Mouse (Mus musculus): ENCODE results near the gene Rbfox3.

Gene Rbfox3

DNA sequence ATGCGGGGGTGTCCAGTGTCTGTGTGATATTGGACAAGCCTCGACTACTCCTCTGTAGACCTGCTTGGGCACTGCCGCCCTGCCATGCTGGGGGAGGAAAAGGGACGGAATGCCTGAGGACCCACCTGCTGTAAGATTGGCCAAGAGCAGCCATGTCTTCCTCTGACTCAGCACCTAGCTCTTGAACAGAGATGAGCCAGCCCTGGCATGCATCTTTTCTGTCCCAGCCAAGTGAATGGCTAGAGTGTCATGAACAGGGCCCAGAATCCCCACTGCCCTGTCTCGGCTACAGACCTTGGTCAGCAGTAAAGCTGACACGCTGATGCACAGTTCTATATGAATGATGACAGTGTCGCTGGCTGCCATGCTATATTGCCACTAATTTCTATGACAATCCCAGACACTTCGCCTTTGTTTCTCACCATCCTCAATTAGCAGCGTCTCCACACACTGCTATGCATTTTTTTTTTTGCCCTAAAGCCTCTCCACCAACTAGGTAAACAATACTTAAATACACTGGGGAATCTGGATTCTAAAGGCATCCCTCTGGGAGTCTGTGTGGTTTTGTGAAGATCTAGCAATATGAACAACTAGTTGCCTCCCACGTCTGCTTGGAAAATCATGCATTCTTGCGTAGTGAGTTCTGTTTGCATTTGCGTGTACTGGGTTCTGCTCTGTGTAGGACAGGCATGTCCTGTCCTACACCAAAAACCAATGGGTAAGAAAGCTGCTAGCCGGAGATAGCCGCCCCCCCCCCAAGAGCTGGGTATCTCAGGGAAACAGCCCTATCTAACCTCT, 257.7 kb downstream of the Rbfox3 start:
- no peak for DNase-seq

DNA sequence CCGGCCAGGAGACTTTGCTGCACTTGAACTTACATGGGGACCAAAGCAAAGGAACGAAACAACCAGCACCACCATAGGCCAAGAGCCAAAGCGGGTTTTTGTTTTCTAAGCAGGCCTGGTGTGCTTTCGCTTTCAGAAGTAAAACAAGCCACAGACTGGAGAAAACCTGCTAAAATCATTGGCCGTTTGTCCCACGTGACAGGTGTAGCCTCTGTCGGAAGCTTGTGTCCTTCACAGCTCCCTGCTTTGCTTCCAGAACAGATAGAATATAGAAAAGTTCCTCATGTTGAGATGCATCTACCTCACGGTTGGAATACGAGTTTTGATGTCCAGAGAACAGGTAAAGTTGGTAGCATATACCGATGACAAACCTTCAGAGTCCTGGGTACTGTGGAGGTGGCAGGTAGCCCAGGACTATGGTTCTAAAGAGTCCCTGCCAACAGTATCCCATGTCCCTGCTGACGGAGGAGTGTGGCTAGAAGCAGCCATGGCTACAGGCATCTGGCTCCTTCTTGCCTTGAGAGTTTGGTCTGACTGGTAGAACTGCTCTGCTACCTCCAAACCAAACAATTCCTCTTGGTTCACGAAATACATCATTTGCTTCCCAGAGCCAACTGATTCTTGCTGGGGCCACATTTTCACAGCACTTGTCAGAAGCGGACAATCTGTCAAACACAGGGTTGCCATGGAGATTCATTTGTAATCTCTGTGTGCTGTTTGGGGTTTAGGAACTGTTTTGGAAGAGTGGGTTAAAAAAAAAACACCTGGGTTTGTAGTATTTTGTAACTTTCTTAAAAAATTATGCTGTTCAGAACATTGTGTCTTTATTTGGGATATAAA, 258.8 kb downstream of the Rbfox3 start:
- no peak for DNase-seq

GRCm38 (mm10) chr11:118648369-118648768, 263.0 kb downstream of the Rbfox3 start:
- peak; percentile 26 for DNase-seq

DNA sequence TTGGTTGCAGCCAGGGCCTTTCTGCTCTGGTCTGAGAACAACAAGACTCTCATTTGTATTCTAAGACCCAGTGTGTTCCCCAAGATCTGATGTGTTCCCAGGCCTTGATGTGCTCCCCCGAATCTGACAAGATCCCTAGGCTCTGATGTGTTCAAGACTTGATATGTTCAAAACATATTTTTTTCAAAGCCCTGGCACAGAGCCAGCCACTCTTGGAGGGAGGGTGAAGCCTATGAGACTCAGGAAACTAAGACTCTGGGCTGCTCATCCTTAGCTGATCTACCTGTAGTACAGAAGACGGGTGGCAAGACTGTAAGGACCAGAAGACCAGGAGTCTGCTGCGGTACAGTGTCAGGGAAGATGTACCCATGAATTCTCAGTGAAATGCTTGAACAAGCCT, 264.5 kb downstream of the Rbfox3 start:
- peak; percentile 40 for DNase-seq

DNA sequence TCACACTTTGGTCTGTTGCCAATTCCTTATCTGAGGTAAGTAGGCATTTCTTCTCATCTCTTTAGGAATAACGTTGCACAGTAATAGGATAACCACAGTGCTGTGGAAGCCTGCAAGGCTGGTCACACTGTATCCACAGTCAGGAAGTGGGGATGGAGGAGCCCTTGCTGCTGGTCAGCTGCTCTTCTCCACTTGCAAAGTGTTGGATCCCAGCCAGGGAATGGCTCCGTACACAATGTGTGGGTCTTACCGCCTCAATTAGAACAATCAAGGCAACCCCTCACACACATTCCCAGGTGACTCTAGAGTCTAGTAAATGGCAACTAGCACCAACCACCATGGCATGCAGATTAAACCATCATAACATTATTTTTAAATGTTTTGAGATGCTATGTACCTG, 266.2 kb downstream of the Rbfox3 start:
- DNase-seq, result no peak

- no peak for DNase-seq
These were observed 270.7 kb downstream of the Rbfox3 start for GRCm38 (mm10) chr11:118640706-118641105.

DNA sequence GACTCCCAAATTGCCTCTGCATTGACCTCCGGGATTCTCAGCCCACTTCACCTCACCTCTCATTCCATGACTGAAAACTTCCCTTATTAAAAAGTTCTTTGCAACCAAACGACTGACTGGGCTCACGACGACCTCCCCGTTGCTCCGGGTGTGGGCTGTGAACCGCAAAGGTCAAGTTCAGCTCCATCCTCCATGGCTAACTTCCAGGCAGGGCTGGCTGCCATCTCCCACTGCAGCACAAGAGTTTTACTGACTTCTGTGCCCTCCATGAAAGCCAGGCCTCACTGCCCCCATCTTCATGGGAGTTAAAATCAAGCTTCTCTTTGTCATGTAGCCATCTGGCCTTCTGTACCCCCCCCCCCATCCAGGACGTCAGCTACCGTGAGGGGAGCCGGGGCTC, 273.7 kb downstream of the Rbfox3 start:
- no peak for DNase-seq

GRCm38 (mm10) chr11:118634647-118635046, 276.8 kb downstream of the Rbfox3 start:
- DNase-seq, result no peak

- no peak for DNase-seq
These were observed 281.7 kb downstream of the Rbfox3 start for GRCm38 (mm10) chr11:118629718-118630117.

DNA sequence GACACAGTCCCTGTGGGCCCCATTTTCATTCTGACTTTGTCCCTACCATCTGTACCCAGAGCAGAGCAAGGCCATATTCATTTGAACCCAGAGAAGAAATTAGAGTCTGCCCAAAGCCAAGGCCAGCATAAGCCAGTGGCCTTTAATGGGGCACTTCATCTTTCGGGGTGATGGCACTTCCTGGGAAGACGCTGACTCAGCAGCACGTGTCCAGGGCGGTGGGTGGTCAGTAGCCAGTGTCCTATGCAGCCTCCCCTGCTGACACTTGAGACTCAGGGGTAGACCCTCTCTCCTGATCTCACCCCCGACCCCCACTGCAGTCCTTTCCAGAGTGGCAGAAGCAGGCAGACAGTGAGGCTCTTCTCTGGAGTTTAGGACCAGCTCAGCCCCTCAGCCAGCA, 283.9 kb downstream of the Rbfox3 start:
- no peak for DNase-seq

- DNase-seq, result no peak
These were observed 290.5 kb downstream of the Rbfox3 start for GRCm38 (mm10) chr11:118620869-118621268.

- no peak for DNase-seq
These were observed 297.3 kb downstream of the Rbfox3 start for GRCm38 (mm10) chr11:118614126-118614525.

DNA sequence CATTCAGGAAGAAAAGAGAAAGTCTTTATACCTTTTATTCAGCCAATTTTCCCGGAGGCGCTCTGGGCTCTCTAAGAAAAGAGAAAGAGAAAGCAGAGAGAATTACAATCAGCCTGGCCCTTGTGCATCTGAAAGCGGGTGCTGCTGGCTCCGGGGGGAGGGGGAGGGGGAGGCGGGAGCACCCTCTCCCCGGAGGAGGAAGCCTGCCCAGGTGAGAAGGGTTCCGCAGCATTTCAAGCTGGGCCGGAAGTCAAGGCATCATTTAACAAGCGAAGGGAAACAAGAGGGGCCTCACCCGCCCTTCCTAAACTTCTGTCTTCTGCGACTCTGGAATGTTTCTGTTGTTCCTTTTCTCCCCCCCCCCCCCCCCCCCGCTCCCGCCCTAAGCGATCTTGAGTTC, 301.3 kb downstream of the Rbfox3 start:
- no peak for DNase-seq

GRCm38 (mm10) chr11:118609236-118610000, 302.0 kb downstream of the Rbfox3 start:
- no peak for DNase-seq

- DNase-seq, result no peak
These were observed 303.5 kb downstream of the Rbfox3 start for GRCm38 (mm10) chr11:118607927-118608326.

DNA sequence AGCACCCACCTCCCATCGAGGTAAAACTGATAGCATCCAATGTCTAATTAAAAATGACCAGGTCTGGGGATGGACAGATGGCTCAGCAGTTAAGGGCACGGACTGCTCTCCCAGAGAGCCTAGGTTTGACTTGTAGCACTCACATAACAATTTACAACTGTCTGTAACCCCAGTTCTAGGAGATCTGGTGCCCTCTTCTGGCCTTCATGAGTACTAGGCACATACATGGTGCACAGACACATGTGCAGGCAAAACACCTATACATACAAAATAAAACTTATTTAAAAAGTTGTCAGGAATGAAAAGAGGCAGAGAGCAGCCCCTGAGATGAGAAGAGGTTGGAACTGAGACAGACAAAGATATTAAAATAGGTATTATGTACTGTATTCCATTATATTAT, 305.8 kb downstream of the Rbfox3 start:
- no peak for DNase-seq

DNA sequence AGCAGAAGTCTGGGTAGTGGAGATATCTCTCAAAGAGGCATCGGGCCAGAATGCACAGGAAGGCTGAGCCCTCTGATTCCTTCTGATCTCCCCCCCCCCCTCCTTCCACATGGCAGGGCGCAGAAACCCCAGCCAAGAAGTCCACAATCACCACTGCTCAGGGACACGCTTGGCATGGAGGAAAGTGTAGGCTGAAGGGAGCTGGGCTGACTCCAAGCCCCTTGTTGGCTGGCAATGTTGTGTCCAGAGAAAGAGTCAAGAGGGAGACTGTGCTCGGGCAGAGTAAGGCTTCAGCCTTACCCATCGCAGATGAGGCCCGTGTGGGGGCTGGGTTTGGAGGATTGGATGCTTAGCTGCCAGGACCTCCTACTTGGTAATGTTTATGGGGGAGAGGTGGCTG, 307.2 kb downstream of the Rbfox3 start:
- no peak for DNase-seq

- DNase-seq, result no peak
These were observed 308.3 kb downstream of the Rbfox3 start for GRCm38 (mm10) chr11:118603126-118603525.

DNA sequence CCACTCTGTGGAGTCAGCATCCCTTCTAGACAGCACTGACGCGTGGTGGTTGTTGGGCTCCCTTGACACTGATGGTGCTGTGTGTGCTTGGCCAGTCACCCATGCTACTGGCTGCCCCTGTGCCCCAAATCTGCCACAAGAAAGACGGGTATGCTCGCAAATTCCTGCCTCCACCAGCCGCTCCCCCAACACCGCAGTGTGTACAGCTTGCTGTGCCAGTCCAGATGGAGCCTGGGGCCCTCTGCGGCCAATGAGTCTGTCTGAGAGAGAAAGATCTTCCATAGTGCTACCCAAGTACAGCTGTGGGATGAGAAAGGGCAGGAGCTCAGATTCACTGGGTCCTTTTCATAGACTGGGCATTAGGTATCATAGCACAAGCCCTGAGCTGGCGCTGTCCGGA, 309.9 kb downstream of the Rbfox3 start:
- DNase-seq, result no peak

DNA sequence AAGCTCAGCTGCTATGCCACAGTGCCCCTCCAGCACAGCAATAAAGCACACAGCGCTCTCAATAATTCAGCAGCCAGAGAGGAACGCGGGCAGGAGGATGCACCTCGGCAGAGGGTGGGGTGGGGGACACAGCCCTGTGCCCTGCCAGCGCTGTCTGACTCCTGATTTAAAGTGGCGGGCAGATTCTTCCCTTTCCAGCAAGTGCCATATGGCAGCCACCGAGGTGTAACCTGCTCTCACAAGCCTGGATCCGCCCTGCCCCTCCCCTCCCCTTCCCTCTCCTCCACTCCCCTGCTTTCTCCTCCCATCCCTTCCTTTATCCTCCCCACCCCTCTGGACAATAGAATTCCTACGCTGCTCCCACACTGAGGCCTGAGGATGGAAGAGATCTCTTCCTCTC, 311.2 kb downstream of the Rbfox3 start:
- no peak for DNase-seq

- DNase-seq, result no peak
These were observed 312.7 kb downstream of the Rbfox3 start for GRCm38 (mm10) chr11:118598726-118599125.

- DNase-seq, result peak; percentile 69
These were observed 326.6 kb downstream of the Rbfox3 start for GRCm38 (mm10) chr11:118584826-118585225.

DNA sequence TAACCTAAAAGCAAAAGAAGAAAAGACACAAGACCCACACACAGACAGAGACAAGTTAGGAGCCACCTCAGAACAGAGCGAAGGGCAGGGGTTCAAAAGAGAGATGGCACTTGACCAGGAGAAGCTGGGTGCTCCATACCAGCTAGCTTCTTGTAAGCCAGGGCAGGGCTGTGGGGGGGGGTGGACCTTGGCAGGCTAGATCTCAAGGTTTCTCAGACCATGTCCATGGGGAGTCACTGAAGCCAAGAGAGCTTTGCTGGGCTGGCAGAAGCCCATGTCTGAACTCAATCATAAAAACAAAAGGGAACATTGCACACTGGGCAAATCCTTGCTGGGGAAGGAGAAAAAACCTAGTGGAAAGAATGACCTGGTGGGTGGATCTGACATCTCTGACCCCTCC, 327.4 kb downstream of the Rbfox3 start:
- no peak for DNase-seq
